Mouse (Mus musculus) embryonic facial prominence, embryonic 13.5 days (tissue): Measurements from ENCODE around the gene Slc4a1ap. TPM values are rescaled to one million over a fixed set of nuclear protein-coding genes. Genes with fewer than 3 reads are reported as not detected.
"Not testable (repeated sequence)": the region's sequence is repeated elsewhere in the genome, so short reads cannot be mapped to it uniquely, and the experiment has no call there.

ENCODE experiments used
- ATAC-seq: fragments of 200-750 bp; cut with Nextera tagmentation; 2 replicates; pipeline ENCODE4 v1.8.0; 2017; ENCODE audit warnings: low read depth; ENCODE audit not compliant: insufficient number of reproducible peaks, insufficient read depth, low FRiP score, low TSS enrichment
- H3K27ac ChIP-seq: fragments of 300-500 bp; sonication (generic); 2 replicates; pipeline ENCODE4 v1.5.1; 2015; ENCODE audit warnings: moderate library complexity, mild to moderate bottlenecking, inconsistent platforms
- H3K27me3 ChIP-seq: fragments of 300-500 bp; sonication (generic); 2 replicates; pipeline ENCODE4 v1.6.1; 2015; ENCODE audit warnings: mild to moderate bottlenecking, inconsistent platforms
- H3K36me3 ChIP-seq: fragments of 300-500 bp; sonication (generic); 2 replicates; pipeline ENCODE4 v1.6.1; 2015; ENCODE audit warnings: mild to moderate bottlenecking, inconsistent platforms
- H3K4me1 ChIP-seq: fragments of 300-500 bp; sonication (generic); 2 replicates; pipeline ENCODE4 v1.6.1; 2015; ENCODE audit warnings: inconsistent platforms
- H3K4me2 ChIP-seq: fragments of 300-500 bp; sonication (generic); 2 replicates; pipeline ENCODE4 v1.6.1; 2015; ENCODE audit warnings: moderate library complexity, mild to moderate bottlenecking, inconsistent platforms
- H3K4me3 ChIP-seq: fragments of 300-500 bp; sonication (generic); 2 replicates; pipeline ENCODE4 v1.5.1; 2015; ENCODE audit warnings: mild to moderate bottlenecking, inconsistent platforms
- H3K9ac ChIP-seq: fragments of 300-500 bp; sonication (generic); 2 replicates; pipeline ENCODE4 v1.6.1; 2015; ENCODE audit warnings: mild to moderate bottlenecking, inconsistent platforms
- H3K9me3 ChIP-seq: fragments of 300-500 bp; sonication (generic); 2 replicates; pipeline ENCODE4 v1.6.1; 2016; ENCODE audit warnings: inconsistent platforms
- WGBS: fragments of 180-500 bp; shearing (Covaris S2); methylation state at CpG from one replicate; pipeline ENCODE4 v1.1.7; 2015; ENCODE audit warnings: mixed read lengths; 5-methylcytosine and 5-hydroxymethylcytosine counted together
- polyA plus RNA-seq: library from polyadenylated mRNA; unstranded; fragments of >200 nt; fragmentation: Nextera tagmentation; extraction: Ambion mirVana; gene quantifications from 2 replicates; pipeline ENCODE4 v1.2.1, GENCODE M21; 2015

The Slc4a1ap gene
- polyA plus RNA-seq, 1 experiment from 2014 or later, result 37.4 TPM

- Histone ChIP-seq H3K4me1 (peaks cover 24% of the 10 kb centered on the region), H3K9ac (peak within 1 kb of the TSS; percentile 94), H3K27ac (peak within 1 kb of the TSS; percentile 85), H3K4me3 (peak within 1 kb of the TSS; percentile 100), H3K36me3 (peaks cover 46% of the 10 kb centered on the region), H3K4me2 (peak within 1 kb of the TSS; percentile 95)
- not testable (repeated sequence) for H3K27me3 ChIP-seq, ATAC-seq, H3K9me3 ChIP-seq
- 75% methylated on average over 11 of the region's 11 CpGs for WGBS
Measured at GRCm38 (mm10) chr5:31527707-31528106, 912 bp downstream of the Slc4a1ap start, which contains the start of gene Supt7l. Supt7l (minus strand) TSS chr5:31527807.

- Histone ChIP-seq H3K9me3 (no peaks in the 10 kb centered on the region), H3K4me1 (peaks cover 24% of the 10 kb centered on the region), H3K36me3 (peaks cover 47% of the 10 kb centered on the region), H3K9ac (no peak overlapping the region), H3K27me3 (no peaks in the 10 kb centered on the region), H3K4me3 (peak overlapping the region; percentile 100; the same call in 1 of the 2 replicates), H3K4me2 (peak overlapping the region; percentile 95; the same call in 1 of the 2 replicates), H3K27ac (no peak overlapping the region)
- WGBS, result 62% methylated on average over 2 of the region's 2 CpGs
- no peak for ATAC-seq
Measured at GRCm38 (mm10) chr5:31528560-31528959, 1.8 kb downstream of the Slc4a1ap start.

- ATAC-seq, result no peak
- no peak overlapping the region for H3K4me2 ChIP-seq
- no peak overlapping the region for H3K27ac ChIP-seq
- H3K9me3 ChIP-seq, result no peaks in the 10 kb centered on the region
- no peak overlapping the region for H3K9ac ChIP-seq
- no peak overlapping the region for H3K4me3 ChIP-seq
- no peaks in the 10 kb centered on the region for H3K4me1 ChIP-seq
- no peaks in the 10 kb centered on the region for H3K27me3 ChIP-seq
- H3K36me3 ChIP-seq, result peaks cover 83% of the 10 kb centered on the region
- 87% methylated on average over 2 of the region's 2 CpGs for WGBS
Measured at GRCm38 (mm10) chr5:31535228-31535627, 8.4 kb downstream of the Slc4a1ap start.

- H3K27me3 ChIP-seq, result no peaks in the 10 kb centered on the region
- ATAC-seq, result no peak
- no peak overlapping the region for H3K4me3 ChIP-seq
- no peak overlapping the region for H3K4me2 ChIP-seq
- WGBS, result 37% methylated on average over 1 of the region's 1 CpGs
- peaks cover 4% of the 10 kb centered on the region for H3K4me1 ChIP-seq
- H3K36me3 ChIP-seq, result peaks cover 57% of the 10 kb centered on the region
- H3K27ac ChIP-seq, result no peak overlapping the region
- H3K9ac ChIP-seq, result no peak overlapping the region
- no peaks in the 10 kb centered on the region for H3K9me3 ChIP-seq
Measured at GRCm38 (mm10) chr5:31559401-31559800, 32.6 kb downstream of the Slc4a1ap start.

GRCm38 (mm10) chr5:31560352-31560751, 33.6 kb downstream of the Slc4a1ap start:
- Histone ChIP-seq H3K36me3 (peaks cover 54% of the 10 kb centered on the region), H3K4me1 (peaks cover 4% of the 10 kb centered on the region), H3K4me3 (no peak overlapping the region), H3K27ac (no peak overlapping the region), H3K9me3 (no peaks in the 10 kb centered on the region), H3K4me2 (no peak overlapping the region), H3K27me3 (no peaks in the 10 kb centered on the region), H3K9ac (no peak overlapping the region)
- ATAC-seq, result no peak
- 95% methylated on average over 2 of the region's 2 CpGs for WGBS

GRCm38 (mm10) chr5:31562036-31562666, 35.4 kb downstream of the Slc4a1ap start:
- no peaks in the 10 kb centered on the region for H3K9me3 ChIP-seq

GRCm38 (mm10) chr5:31563496-31563895, 36.7 kb downstream of the Slc4a1ap start:
- no peaks in the 10 kb centered on the region for H3K27me3 ChIP-seq
- H3K4me1 ChIP-seq, result peaks cover 4% of the 10 kb centered on the region
- peak overlapping the region; percentile 27; the same call in 1 of the 2 replicates for H3K4me2 ChIP-seq
- ATAC-seq, result no peak
- WGBS, result 8% methylated on average over 6 of the region's 6 CpGs
- H3K36me3 ChIP-seq, result peaks cover 31% of the 10 kb centered on the region
- 0 out of 2 replicates have a peak overlapping the region, but pooled peaks have one; percentile 4 for H3K27ac ChIP-seq
- peak overlapping the region; percentile 41; the same call in 1 of the 2 replicates for H3K9ac ChIP-seq
- no peaks in the 10 kb centered on the region for H3K9me3 ChIP-seq
- H3K4me3 ChIP-seq, result no peak overlapping the region

More at GRCm38 (mm10) chr5:31562036-31562666, 35.4 kb downstream of the Slc4a1ap start:
- WGBS, result 80% methylated on average over 7 of the region's 7 CpGs
- H3K4me3 ChIP-seq, result no peak overlapping the region
- no peak for ATAC-seq
- H3K9ac ChIP-seq, result no peak overlapping the region
- peaks cover 39% of the 10 kb centered on the region for H3K36me3 ChIP-seq
- no peaks in the 10 kb centered on the region for H3K27me3 ChIP-seq
- H3K4me1 ChIP-seq, result peaks cover 4% of the 10 kb centered on the region
- no peak overlapping the region for H3K4me2 ChIP-seq
- no peak overlapping the region for H3K27ac ChIP-seq

- Histone ChIP-seq H3K36me3 (peaks cover 31% of the 10 kb centered on the region), H3K9ac (peak overlapping the region; percentile 41; the same call in 1 of the 2 replicates), H3K4me1 (peaks cover 4% of the 10 kb centered on the region), H3K27ac (no peak overlapping the region), H3K4me3 (no peak overlapping the region), H3K4me2 (peak overlapping the region; percentile 27; the same call in 1 of the 2 replicates), H3K9me3 (no peaks in the 10 kb centered on the region), H3K27me3 (no peaks in the 10 kb centered on the region)
- WGBS, result 38% methylated on average over 7 of the region's 7 CpGs
- no peak for ATAC-seq
Measured at GRCm38 (mm10) chr5:31563905-31564304, 37.1 kb downstream of the Slc4a1ap start.

GRCm38 (mm10) chr5:31564976-31565375, 38.2 kb downstream of the Slc4a1ap start:
- H3K36me3 ChIP-seq, result peaks cover 23% of the 10 kb centered on the region
- no peaks in the 10 kb centered on the region for H3K9me3 ChIP-seq
- H3K4me1 ChIP-seq, result peaks cover 4% of the 10 kb centered on the region
- ATAC-seq, result no peak
- 81% methylated on average over 4 of the region's 4 CpGs for WGBS
- H3K9ac ChIP-seq, result no peak overlapping the region
- no peak overlapping the region for H3K4me3 ChIP-seq
- no peak overlapping the region for H3K4me2 ChIP-seq
- H3K27me3 ChIP-seq, result no peaks in the 10 kb centered on the region
- no peak overlapping the region for H3K27ac ChIP-seq

- Histone ChIP-seq H3K9ac (no peak overlapping the region), H3K36me3 (0 out of 2 replicates have a peak, but pooled peaks cover 16% of the 10 kb centered on the region), H3K9me3 (no peaks in the 10 kb centered on the region), H3K27ac (no peak overlapping the region), H3K4me3 (no peak overlapping the region), H3K4me1 (peaks cover 12% of the 10 kb centered on the region), H3K4me2 (no peak overlapping the region), H3K27me3 (no peaks in the 10 kb centered on the region)
- no peak for ATAC-seq
- WGBS, result 80% methylated on average over 7 of the region's 7 CpGs
Measured at GRCm38 (mm10) chr5:31566026-31566425, 39.2 kb downstream of the Slc4a1ap start.

GRCm38 (mm10) chr5:31566457-31566856, 39.7 kb downstream of the Slc4a1ap start:
- H3K9ac ChIP-seq, result no peak overlapping the region
- no peak overlapping the region for H3K4me2 ChIP-seq
- peaks cover 17% of the 10 kb centered on the region for H3K4me1 ChIP-seq
- no peak for ATAC-seq
- 67% methylated on average over 3 of the region's 3 CpGs for WGBS
- H3K27me3 ChIP-seq, result no peaks in the 10 kb centered on the region
- no peak overlapping the region for H3K27ac ChIP-seq
- H3K9me3 ChIP-seq, result no peaks in the 10 kb centered on the region
- no peak overlapping the region for H3K4me3 ChIP-seq
- 0 out of 2 replicates have a peak, but pooled peaks cover 15% of the 10 kb centered on the region for H3K36me3 ChIP-seq
